Mouse (Mus musculus) kidney, adult 11 months (tissue): ENCODE measurements around the gene Zmiz1.

Source experiments
- DNase-seq: peaks from one replicate; pipeline ENCODE4 v3.0.0; 2022

Gene Zmiz1

DNA sequence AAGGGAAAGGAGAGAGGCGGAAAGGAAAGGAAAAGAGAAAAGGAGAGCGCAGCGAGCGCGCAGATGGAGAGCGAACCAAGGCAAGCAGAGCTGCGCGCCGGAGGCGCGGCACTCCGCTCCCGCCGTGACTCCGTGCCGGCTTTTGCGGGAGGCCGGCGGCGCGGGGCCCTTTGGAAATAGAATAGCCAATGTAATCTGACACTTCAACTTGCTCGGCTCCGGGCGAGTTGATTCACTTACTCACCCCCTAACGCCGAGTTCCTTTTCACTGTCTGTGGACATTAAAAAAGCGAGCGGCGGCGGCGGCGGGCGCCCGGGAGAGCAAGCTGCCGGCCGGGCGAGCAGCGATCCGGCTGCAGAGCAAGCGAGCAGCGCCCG lies at the start of gene Zmiz1:
Gene Zmiz1 (plus strand): TSS at position 170 of the 378 bp plus-strand sequence.
- peak; percentile 91 for DNase-seq

DNA sequence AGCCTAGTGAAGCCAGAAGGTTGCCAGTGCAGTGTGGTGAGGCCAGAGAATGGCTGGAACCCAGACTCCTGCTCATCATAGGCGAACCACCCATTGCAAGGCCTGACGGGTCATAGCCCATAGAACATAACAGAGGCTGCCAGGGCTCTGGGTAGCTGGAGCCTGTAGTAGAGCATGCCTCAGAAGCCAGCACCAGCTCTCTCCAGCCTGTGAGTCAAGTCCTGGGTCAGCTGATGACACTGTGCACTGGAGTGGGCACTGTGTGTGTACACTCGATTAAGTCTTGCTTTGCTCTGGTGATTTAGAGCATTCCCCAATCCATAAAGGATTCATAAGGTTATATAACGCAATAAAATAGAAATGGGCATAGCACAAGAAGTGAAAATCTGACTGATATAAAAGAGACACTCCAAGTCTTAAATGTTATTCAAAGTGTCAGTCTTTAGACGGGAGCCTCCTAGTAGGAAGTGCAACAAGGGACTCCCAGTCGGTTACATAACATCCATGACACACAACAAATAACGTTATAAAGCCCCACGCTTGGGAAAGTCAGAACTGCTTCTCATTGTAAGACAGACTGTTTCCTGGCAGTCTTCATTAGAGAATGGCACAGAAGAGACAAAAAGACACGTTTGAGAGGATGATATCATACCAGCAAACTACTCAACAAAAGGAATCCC lies 47.0 kb upstream of the Zmiz1 start:
- DNase-seq = no peak

- no peak for DNase-seq
Measured at GRCm38 (mm10) chr14:25412811-25413210, 46.2 kb upstream of the Zmiz1 start.

DNA sequence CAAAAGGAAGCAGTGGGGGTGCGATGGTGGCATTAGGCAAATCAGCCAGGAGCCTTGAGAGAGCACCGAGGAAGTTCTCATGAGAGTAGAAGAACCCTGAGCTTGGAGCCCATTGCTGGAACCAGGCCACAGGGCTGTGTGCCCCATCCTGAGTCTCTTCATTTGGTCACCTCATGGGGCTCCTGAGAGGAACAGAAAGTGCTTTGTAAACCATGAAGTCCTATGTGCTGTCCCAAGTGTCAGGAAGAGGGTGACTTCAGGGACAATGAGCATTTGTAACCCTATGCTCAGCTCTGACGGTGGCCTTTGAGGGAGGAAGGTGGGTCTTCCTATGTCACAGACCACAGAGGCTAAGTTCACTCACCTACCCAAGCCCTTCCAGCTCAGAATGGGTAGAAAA lies 45.5 kb upstream of the Zmiz1 start:
- DNase-seq = no peak

- DNase-seq = no peak
Measured at GRCm38 (mm10) chr14:25414115-25414514, 44.9 kb upstream of the Zmiz1 start.

DNA sequence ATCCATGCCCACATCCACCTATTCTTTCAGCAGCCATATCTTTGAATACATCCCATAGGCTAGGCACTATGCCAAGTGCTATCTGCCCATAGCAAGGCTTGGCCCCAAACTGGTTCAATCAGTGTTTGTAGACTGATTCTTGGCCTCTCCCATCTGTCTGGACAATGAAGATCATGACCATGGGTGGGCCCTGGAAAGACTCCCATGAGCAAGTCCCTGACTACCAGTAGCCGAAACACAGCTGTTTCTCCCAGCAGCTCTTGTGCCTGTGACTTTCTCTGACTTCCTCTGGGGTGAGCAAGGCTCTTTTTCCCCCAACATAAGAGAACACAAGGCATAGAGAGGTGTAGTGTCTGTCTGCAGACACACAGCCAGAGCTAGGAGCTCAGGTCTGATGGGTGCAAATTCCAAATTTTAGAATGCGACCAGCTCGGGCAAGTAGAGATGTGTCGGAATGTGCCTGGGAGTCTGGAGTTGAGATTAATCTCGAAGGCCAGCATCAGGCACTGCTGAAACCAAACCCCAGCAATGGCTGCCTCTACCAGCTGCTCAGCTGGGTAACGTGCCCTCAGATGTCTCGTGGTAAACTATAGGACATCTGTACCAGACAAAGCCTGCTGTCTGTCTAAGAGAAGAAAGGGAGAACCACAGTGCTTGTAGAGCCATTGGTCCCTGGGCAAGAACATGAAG lies 38.8 kb upstream of the Zmiz1 start:
- no peak for DNase-seq

- peak; percentile 54 for DNase-seq
Measured at GRCm38 (mm10) chr14:25420987-25421386, 38.0 kb upstream of the Zmiz1 start.

GRCm38 (mm10) chr14:25421596-25422001 lies 37.4 kb upstream of the Zmiz1 start:
- no peak for DNase-seq

DNA sequence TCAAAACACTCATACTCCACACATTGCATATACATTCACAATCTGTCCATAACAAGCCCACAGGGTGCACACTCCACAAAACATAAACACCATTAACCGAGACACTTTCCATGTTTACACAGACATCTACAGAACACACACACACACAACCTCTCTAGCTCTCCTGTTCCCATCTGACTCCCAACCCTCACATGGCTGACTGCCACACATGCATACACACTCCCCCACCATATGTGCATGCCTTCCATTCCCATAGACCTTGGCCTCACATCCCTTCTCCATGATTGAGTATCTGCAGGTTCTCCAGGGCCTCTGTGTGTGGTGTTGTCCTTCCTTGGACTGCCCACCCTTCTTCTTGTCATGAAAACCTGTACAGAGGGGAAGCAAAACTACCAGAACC lies 36.0 kb upstream of the Zmiz1 start:
- no peak for DNase-seq

DNA sequence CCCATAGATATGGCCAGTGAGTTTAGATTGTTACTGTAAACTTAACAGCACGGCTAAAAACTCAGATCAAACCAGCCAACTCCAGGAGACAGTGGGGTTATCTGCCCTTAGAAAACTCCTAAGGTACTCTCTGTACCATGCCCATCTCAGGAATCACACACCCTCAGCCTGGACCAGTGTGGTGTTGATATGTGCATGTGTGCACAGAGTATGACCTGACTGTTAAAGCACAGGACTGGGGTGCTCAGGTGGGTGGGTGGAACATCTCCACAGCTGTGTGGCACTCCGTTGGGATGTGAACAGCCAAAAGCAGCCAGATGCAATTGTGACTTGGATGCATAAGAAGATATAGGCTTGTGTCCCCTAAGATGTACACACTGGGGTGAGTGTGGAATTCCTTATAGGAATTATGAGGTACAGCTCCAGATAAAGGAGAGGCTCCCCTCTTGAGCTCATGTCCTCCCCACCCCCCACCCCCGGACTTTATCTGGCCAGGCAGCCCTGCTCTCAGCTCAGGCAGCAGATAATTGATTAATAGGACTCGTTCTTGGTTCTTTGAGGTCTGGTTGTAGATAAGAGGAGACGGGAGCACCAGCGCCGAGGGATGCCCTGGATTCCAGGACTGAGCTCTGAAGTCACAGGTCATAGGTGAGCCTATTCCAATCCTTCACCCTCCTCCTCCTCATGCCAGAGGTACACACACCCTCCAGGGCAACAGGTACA lies 35.1 kb upstream of the Zmiz1 start:
- no peak for DNase-seq

GRCm38 (mm10) chr14:25438255-25438654 lies 20.7 kb upstream of the Zmiz1 start:
- DNase-seq = no peak

DNA sequence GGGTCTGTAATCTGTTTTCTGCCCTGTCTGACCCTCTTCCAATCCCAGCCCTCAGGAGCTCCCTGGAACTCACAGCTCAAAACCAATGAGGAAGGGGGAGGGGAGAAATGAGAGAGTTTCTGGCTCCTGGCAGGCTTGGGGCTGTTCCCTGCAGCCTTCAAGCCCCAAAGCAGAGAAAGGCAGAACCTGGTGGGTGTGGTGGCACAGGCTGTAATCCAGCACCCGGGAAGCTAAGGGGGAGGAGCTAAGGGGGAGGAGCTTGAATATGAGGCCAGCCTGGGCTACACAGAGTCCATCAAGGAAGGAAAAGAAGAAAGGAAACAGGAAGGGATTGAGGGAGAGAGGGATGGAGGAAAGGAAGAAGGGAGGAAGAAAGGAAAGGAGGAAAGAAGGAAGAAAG lies 18.9 kb upstream of the Zmiz1 start:
- no peak for DNase-seq

DNA sequence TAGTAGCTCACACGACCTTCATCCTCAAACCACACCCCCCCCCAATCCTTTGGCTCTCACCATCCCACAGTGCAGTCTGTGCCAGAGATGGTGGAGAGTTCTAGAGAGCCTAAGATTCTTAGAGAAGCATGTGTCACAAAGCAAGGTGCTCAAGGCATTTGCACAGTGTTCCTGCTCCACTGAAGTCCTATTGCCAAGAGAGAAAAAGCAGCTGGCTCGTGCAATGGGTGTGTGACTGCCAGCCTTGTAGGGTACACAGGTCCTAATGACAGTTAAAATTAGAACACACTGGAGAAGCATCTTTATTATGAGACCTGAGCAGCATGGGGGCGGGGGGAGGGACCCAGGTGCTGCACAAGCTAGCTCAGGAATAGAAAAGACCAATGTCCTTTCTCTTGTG lies 18.2 kb upstream of the Zmiz1 start:
- no peak for DNase-seq

- DNase-seq = no peak
Measured at GRCm38 (mm10) chr14:25441469-25441868, 17.5 kb upstream of the Zmiz1 start.

GRCm38 (mm10) chr14:25442676-25443075 lies 16.3 kb upstream of the Zmiz1 start:
- no peak for DNase-seq

DNA sequence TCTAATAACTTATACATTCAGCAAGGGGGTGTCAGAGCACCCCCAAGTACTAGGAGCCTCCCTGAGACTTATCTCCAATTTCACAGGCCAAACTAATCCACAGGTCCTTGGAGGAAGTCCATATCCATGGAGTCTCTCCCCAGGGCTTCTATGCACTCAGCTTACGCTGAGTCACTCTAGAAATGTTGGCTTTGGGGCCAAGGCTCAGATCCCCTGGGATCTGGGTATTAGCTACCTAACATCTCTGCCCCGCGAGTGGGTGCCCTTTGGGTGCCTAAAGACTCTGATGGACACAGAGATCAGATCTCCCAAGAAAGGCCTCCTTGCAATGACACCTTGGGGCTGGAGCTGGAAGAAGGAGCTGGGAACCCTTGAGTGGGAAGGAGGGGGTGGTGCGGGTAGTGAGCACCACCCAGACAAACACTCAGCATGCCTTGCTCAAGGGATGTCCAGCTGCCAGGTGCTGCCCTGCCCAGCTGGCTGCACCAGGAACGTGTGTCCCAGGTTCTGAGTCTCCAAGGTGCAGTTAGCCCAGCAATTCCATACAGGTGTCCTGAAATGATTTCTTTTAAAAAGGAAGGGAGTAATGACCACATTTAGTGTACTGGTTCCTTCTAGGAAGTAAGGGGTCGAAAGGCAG lies 11.7 kb upstream of the Zmiz1 start:
- DNase-seq = no peak

- no peak for DNase-seq
Measured at GRCm38 (mm10) chr14:25448471-25448870, 10.5 kb upstream of the Zmiz1 start.

GRCm38 (mm10) chr14:25451099-25451667 lies 7.8 kb upstream of the Zmiz1 start:
- DNase-seq = peak; percentile 67

GRCm38 (mm10) chr14:25451699-25452632 lies 7.0 kb upstream of the Zmiz1 start:
- peak; percentile 96 for DNase-seq

- DNase-seq = peak; percentile 11
Measured at GRCm38 (mm10) chr14:25452633-25453025, 6.4 kb upstream of the Zmiz1 start.

GRCm38 (mm10) chr14:25454066-25454760 lies 4.8 kb upstream of the Zmiz1 start:
- peak; percentile 31 for DNase-seq
